Mouse (Mus musculus) layer of hippocampus, adult 2 months (tissue): Measurements from ENCODE around the gene Wscd2. TPM values are rescaled to one million over a fixed set of nuclear protein-coding genes. Genes with fewer than 3 reads are reported as not detected.
"Not testable (repeated sequence)": the region's sequence is repeated elsewhere in the genome, so short reads cannot be mapped to it uniquely, and the experiment has no call there.

Experiments
- DNase-seq, 2 experiments: peaks; one replicate each; pipeline ENCODE4 v3.0.0; 2022; ENCODE audit warnings: low spot score in 2 of 2
- H3K27ac ChIP-seq: fragments of 200-600 bp; 2 replicates; pipeline ENCODE4 v1.8.1; 2022
- H3K4me3 ChIP-seq: fragments of 200-600 bp; 2 replicates; pipeline ENCODE4 v1.8.1; 2022; ENCODE audit warnings: mild to moderate bottlenecking
- CTCF ChIP-seq: fragments of 200-600 bp; conservative IDR thresholded peaks from 2 replicates; pipeline ENCODE4 v1.8.1; 2022; ENCODE audit warnings: antibody characterized with exemption, mild to moderate bottlenecking, moderate library complexity
- total RNA-seq, 2 experiments: library from RNA; stranded (reverse); gene quantifications; 2 replicates each; pipeline ENCODE4 v1.2.3; 2021

Wscd2 gene
- total RNA-seq, 2 experiments from 2014 or later = 85.0 to 89.1 TPM

DNA sequence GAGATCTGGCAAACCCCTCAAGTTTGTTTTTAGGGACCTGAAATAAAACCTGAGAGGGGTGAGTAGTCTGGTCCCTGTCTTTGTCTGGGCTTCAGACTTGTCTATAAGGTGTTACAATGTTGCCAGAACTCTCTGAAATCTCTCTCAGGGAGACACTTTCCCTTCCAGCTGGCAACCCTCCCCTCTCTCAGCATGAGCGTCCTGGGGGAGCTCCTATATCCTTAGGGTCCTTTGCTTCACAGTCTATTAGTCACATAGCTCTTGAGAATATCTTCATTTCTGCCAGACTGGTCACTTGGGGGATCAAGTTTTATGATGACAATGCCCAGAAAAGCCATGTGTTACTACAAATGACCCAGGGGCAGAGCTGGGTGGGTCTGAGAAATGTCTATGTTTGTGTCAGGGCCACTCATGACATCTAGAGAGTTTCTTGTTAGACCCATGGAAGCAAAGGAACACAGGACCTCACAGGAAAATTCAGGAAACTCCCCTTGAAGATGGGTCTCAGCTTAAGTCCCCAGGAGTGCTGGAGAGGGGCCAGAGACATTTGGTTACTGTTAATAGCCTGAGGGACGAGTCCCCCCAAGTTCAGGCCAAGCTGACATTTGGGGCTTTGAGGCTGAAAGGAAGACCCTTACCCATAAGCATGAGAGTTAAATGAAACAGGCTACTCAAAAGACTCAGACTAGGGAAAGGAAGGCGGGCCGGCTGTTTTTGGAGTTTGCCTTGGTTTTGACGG lies 93.5 kb downstream of the Wscd2 start:
- TF ChIP-seq CTCF = no peak
- no peak overlapping the region for H3K27ac ChIP-seq
- no peak for DNase-seq
- no peak overlapping the region for H3K4me3 ChIP-seq

DNA sequence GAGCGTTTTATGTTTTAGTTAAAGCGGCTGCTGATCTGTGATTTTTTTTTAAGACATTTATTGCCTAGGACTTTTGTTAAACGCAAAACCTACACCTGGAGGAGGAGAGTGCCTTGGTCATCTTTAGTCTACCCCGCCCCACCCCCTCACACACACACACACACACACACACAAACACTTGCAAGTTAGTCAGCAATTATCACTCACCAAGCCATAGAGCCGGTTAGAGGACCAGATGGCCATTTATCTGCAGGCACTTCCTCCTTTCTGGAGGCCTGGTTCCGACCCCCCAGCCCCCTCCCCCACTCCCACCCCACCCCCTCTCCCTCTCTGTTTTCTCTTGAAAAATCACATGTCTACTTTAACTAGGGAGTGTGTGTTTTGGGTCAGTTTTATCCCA lies 94.3 kb downstream of the Wscd2 start:
- TF ChIP-seq CTCF = no peak
- DNase-seq = no peak
- Histone ChIP-seq H3K27ac (no peak overlapping the region), H3K4me3 (no peak overlapping the region)

DNA sequence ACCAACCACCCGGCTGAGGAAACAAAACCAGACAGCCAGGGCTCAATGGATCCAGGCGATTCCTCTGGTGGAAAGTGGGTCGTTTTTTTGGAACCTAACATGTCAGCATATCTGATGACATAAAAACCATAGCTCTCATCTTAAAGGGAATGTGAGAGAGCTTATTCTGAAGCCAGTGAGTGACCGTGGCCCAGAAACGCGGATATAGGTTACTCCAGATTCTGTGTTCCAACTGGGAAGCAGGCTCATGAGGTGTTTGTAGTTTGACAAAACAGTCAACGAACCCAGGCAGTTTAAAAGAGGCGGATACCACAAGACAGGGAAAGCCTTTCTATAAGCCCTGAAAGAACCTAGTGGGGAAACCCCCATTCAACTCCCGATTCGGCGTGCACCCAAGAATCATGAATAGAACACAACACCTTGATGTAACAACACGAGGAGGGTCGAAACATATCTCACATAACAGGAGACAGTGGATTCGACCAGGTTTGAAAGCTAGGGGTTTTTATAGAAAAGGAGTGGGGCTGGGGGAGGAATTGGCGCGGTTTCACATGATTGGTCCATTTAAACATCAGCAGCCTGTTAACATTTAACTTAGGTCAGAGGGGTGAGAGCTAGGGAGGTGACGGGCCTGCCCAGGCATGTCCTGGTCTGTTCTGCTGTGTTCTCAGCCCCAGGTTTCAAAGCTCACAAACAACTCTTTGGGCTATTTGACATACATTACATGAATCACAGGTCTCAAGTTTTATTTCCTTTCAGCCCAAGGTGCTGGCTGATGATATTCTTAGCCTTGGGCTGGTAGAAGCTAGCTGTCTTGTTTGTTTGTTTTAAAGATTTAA lies 95.7 kb downstream of the Wscd2 start:
- not testable (repeated sequence) for DNase-seq, H3K4me3 ChIP-seq
- H3K27ac ChIP-seq = peak overlapping the region; percentile 41

- peak; percentile 72 for TF ChIP-seq CTCF
- not testable (repeated sequence) for H3K4me3 ChIP-seq, DNase-seq
- H3K27ac ChIP-seq = peak overlapping the region; percentile 18; the same call in 1 of the 2 replicates
Measured at GRCm38 (mm10) chr5:113586458-113586849, 96.3 kb downstream of the Wscd2 start.

- no peak for TF ChIP-seq CTCF
- no peak for DNase-seq
- H3K27ac ChIP-seq = peak overlapping the region; percentile 93; the same call in 1 of the 2 replicates
- no peak overlapping the region for H3K4me3 ChIP-seq
Measured at GRCm38 (mm10) chr5:113590010-113590640, 100.0 kb downstream of the Wscd2 start.

DNA sequence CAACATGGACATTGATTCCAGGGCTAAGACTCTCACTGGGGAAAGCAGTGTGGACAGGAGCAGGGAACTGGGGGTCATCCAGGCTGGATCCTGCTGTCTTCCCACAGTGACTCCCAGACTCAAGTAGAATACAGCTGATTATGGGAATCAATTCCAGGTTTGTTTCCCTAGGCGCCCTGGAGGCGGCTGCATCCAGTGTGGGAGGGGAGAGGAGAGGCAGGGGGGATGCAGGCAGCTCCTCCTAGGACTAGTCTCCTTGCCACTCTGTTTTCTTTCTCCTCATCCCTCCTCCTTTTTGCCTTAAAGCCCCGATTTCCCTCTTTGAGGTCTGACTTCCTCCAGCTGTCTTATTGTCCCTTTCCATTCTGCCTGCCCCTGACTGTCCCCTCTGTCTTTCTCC lies 101.0 kb downstream of the Wscd2 start:
- no peak for DNase-seq
- TF ChIP-seq CTCF = no peak
- Histone ChIP-seq H3K4me3 (no peak overlapping the region), H3K27ac (peak overlapping the region; percentile 93)

DNA sequence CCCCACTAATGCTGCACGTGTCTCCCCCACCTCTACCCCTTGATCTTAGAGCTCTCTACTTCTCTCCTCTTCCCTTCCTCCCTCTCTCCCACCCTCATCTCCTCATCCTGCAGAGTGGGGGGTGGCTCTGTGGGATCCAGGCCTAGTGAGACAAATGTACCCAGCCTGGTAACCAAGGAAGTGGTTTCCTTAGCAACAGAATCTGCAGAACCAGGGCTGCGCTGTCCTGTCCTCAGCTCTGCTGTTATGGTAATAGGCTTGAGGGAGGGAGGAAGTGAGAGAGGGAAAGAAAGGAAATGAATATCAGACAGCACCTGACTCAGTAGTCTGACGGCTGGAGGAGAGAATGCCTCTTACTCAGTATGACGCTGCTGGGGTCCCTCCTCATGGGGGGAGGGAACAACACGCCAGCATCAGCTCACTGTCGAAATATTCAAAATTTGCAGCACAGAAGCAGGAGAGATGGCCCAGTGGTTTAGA lies 101.7 kb downstream of the Wscd2 start:
- DNase-seq = peak; percentile 81 to 93
- H3K4me3 ChIP-seq = no peak overlapping the region
- TF ChIP-seq CTCF = no peak
- peak overlapping the region; percentile 93 for H3K27ac ChIP-seq

DNA sequence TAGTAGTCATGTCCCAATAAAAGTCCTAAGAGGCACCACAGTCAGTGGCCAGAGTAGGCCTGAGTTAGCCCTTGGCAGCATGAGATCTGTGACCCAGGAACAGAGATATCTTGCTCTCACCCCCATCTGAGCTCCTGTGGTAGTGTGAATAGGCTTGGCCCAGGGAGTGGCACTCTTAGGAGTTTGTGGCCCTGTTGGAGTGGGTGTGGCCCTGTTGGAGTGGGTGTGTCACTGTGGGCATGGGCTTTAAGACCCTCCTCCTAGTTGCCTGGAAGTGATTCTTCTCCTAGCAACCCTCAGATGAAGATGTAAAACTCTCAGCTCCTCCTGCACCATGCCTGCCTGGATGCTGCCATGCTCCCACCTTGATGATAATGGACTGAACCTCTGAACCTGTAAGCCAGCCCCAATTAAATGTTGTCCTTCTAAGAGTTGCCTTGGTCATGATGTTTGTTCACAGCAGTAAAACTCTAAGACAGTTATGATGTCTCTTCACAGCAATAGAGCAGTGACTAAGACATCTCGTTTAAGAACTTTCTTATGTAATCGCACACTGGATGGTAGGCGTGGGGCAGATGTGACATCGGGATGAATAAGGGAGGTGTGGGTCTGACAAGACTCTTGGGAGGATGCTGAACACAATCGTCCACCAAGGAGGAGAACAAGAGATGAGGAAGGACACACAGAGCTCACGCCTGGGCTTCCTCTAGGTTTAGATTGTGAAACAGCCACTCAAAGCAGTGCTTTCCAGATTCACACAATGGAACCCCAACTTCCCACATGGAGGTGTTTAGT lies 104.0 kb downstream of the Wscd2 start:
- no peak overlapping the region for H3K4me3 ChIP-seq
- no peak for TF ChIP-seq CTCF
- DNase-seq = no peak
- no peak overlapping the region for H3K27ac ChIP-seq

DNA sequence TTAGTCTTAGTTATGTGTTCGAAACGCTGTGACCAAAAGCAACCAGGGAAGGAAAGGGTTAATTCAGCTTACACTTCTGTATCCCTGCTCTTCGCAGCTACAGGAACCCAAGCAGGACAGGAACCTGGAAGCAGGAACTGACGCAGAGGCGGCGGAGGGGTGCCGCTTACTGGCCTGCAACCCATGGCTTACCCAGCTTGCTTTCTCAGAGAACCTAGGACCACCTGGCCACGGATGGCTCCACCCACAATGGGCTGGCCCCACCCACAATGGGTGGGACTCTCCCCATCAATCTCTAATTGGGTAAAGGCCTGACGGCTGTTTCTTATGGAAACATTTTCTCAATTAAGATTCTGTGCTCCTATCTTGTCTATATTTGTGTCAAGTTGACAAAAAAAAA lies 106.1 kb downstream of the Wscd2 start:
- Histone ChIP-seq H3K4me3 (no peak overlapping the region), H3K27ac (no peak overlapping the region)
- DNase-seq = no peak
- no peak for TF ChIP-seq CTCF

DNA sequence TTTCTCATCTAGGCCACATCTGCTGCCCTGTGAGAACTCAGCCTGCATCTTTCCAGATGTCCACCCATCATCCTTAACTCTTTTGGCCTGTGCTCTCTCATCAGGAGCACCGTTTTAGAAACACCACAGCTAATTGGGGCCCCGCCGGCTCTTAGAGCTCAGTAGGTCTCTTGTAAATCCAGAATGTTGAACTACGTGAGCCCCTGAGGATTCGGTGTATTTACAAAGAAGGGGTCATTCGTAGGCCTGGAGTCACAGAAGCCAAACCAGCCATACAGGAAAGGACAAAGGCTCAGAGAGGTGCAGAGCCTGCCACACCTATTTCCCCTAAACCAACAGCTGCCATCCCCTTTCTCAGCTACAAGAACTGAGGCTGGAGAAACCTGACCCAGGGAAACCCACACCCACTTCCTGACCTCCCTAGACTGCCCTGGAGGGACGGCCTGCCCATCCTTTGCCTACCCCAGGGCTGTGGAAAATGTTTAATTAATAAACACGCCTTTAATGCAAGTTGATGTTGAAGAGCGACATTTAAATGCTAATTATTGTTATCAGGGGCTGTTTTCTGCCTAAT lies 106.7 kb downstream of the Wscd2 start:
- Histone ChIP-seq H3K27ac (no peak overlapping the region), H3K4me3 (no peak overlapping the region)
- no peak for TF ChIP-seq CTCF
- DNase-seq = no peak

- H3K27ac ChIP-seq = no peak overlapping the region
- DNase-seq = no peak
- TF ChIP-seq CTCF = no peak
- H3K4me3 ChIP-seq = no peak overlapping the region
Measured at GRCm38 (mm10) chr5:113600181-113600580, 110.0 kb downstream of the Wscd2 start.

GRCm38 (mm10) chr5:113600803-113601202 lies 110.7 kb downstream of the Wscd2 start:
- no peak for TF ChIP-seq CTCF
- Histone ChIP-seq H3K27ac (no peak overlapping the region), H3K4me3 (no peak overlapping the region)
- no peak for DNase-seq
